Mouse (Mus musculus): Measurements from ENCODE around the gene Sycp2l. TPM values are rescaled to one million over a fixed set of nuclear protein-coding genes. Genes with fewer than 3 reads are reported as not detected.

Sycp2l gene
- polyA plus RNA-seq (2012; rRNA removed) = not detected in 2 replicates

DNA sequence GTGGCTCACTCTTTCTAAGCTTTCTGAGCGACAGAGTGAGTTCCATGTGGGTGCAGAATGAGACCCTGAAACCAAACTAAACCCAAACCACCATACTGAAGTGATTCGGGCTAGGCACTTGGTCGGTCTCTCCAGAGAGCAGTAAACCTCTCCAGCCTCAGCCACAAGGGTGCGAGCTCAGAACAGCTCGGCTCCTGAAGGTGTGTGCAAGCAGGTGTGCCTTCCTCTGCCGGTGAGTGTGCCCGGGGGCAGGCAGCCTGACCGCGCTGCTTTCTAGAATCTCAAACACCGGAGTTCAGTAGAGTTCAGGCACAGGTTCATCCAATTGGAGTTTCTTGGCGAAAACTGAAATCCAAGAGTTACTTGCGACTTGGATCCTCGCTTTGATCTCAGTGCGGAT lies at the start of gene Sycp2l:
TSS of gene Sycp2l (plus strand) at position 368 of the 400 bp plus-strand sequence.
- WGBS = 30% methylated on average over 14 of the region's 14 CpGs
- H3K4me3 ChIP-seq (replicated peaks; ENCODE audit: extremely low read depth, low read depth, low read length) = no peak within 1 kb of the TSS
- TF ChIP-seq CTCF (IDR thresholded peaks at IDR 0.05; ENCODE audit: insufficient read depth, low read length) = no peak
- TF ChIP-seq POLR2A (IDR thresholded peaks at IDR 0.05; ENCODE audit: borderline replicate concordance, extremely low read depth, low read depth, low read length) = no peak

DNA sequence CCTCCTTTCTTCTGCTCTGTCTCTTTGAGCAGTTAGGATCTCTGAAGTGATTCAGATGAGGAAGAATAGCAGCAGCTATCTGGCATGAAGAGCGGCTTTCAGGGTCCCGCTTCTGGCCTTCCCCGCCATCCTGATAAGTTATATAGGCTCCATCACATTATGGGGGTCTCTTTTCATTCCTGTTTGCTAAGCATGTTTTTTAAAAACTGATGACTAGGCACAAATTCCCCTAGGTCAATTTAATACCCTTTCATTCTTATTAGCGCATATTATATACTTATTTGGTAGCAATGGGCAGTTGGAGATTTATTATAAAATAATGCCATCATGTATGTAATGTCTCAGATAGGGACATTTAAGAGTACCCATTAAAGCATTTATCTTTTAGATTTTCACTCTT lies 46.5 kb upstream of the Sycp2l start:
- DNase-seq = no peak
- H3K4me3 ChIP-seq (replicated peaks; ENCODE audit: extremely low read depth, low read depth, low read length) = no peak overlapping the region
- H3K4me1 ChIP-seq (ENCODE audit: control insufficient read depth, insufficient read depth, low read length) = no peaks in the 10 kb centered on the region
- TF ChIP-seq POLR2A (IDR thresholded peaks at IDR 0.05; ENCODE audit: borderline replicate concordance, extremely low read depth, low read depth, low read length) (no peak), CTCF (IDR thresholded peaks at IDR 0.05; ENCODE audit: insufficient read depth, low read length) (no peak)
- WGBS = 96% methylated on average over 4 of the region's 4 CpGs

More for the DNA sequence above, at the start of gene Sycp2l:
- H3K4me1 ChIP-seq (ENCODE audit: control insufficient read depth, insufficient read depth, low read length) = no peaks in the 10 kb centered on the region
- no peak for DNase-seq

DNA sequence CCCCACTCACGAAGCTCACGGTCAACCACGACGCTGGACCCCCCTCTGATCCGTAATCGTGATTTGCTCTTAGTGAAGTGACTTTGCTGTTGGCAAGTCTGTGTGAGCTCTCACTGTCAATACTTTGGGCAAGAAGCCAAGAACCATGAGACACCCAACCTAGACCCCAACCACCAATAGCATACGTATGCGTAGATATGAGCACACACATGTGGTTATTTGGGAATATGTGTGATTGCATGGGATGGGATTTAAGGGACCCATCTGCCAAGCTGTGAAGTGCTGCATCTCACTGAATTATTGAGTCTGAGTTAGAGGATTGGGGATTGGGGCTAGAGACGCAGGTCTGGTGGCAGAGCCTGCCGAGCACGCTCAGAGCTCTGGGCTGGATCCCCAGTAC lies 42.5 kb upstream of the Sycp2l start:
- 84% methylated on average over 11 of the region's 11 CpGs for WGBS
- no peaks in the 10 kb centered on the region for H3K4me1 ChIP-seq (ENCODE audit: control insufficient read depth, insufficient read depth, low read length)
- H3K4me3 ChIP-seq (replicated peaks; ENCODE audit: extremely low read depth, low read depth, low read length) = no peak overlapping the region
- DNase-seq = no peak
- TF ChIP-seq CTCF (IDR thresholded peaks at IDR 0.05; ENCODE audit: insufficient read depth, low read length) = no peak
- no peak for TF ChIP-seq POLR2A (IDR thresholded peaks at IDR 0.05; ENCODE audit: borderline replicate concordance, extremely low read depth, low read depth, low read length)

DNA sequence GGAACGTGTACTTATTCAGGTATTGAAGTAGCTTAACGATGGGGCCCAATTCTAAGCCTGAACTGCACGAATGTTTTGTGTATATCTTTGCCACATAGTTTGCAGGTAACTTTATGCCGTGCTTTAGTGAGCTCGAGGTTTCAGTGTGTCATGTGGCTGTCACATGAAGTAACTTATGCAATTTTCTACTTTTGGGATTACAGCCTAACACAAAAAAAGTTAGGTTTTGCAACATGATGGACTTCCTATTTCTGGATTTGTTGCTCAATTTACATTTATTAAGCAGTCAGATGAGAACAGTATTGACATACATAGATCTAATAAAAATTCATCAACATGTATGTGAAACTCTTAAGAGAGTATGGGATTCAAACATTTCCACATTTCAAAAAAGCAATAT lies 40.3 kb upstream of the Sycp2l start:
- 76% methylated on average over 5 of the region's 5 CpGs for WGBS
- Histone ChIP-seq H3K4me3 (replicated peaks; ENCODE audit: extremely low read depth, low read depth, low read length) (no peak overlapping the region), H3K4me1 (ENCODE audit: control insufficient read depth, insufficient read depth, low read length) (no peaks in the 10 kb centered on the region)
- no peak for DNase-seq
- TF ChIP-seq CTCF (IDR thresholded peaks at IDR 0.05; ENCODE audit: insufficient read depth, low read length) (no peak), POLR2A (IDR thresholded peaks at IDR 0.05; ENCODE audit: borderline replicate concordance, extremely low read depth, low read depth, low read length) (no peak)

DNA sequence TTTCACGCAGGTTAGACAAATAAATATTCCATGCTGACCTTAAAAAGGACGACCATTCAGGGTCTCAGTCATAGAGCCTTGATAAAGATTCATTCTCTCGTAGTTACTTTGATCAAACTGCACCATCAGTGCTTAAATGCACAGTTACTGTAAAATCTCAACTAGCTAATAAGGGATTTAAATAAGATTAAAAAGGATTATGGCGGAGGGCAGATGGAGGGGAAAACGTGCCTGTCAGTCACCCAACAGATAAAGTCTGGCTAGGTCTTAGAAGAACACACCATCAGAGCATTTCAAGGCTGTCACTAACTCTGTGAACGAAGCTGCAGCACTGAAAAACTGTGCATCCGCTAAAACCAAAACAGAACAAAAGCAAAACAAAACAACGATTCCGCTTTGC lies 36.2 kb upstream of the Sycp2l start:
- 66% methylated on average over 9 of the region's 9 CpGs for WGBS
- no peak overlapping the region for H3K4me3 ChIP-seq (replicated peaks; ENCODE audit: extremely low read depth, low read depth, low read length)
- TF ChIP-seq CTCF (IDR thresholded peaks at IDR 0.05; ENCODE audit: insufficient read depth, low read length) = no peak
- TF ChIP-seq POLR2A (IDR thresholded peaks at IDR 0.05; ENCODE audit: borderline replicate concordance, extremely low read depth, low read depth, low read length) = no peak
- no peak for DNase-seq
- no peaks in the 10 kb centered on the region; the same call in 1 of the 2 replicates for H3K4me1 ChIP-seq (ENCODE audit: control insufficient read depth, insufficient read depth, low read length)

DNA sequence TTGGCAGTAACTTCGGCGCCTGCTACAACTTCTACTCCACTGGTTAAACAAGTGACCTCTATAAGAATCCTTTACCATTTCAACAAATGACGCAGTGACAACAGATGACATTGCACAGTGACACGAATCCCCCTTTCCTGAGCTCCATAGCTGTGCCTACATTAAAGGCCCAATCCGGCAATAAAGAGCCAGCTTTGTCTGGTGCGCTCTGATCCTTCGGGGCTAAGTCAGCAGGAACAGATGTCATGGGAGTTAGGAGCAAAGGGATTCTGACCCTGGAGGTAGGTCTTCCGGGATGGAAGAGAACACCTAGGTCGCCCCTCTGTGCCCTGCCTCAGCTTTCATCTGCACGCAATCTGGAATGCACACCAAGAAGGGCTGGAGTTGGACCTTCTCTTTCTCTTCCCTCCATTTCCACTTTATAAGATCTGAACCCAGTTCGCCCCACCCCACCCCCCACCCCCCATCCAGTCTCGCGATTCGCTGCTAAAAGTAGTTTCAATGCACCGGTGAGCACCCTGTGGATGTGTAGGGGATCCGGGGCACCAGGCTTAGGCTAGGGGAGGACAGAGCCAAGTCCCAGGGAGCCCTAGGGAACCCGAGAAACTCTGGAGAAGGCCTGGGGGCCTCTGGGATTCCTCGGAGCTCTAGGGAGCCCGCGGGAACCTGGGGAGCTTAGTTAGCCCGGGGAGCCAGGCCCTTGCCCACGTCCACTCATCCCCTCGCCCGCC lies 35.3 kb upstream of the Sycp2l start:
- DNase-seq = no peak
- Histone ChIP-seq H3K4me1 (ENCODE audit: control insufficient read depth, insufficient read depth, low read length) (no peaks in the 10 kb centered on the region; the same call in 1 of the 2 replicates), H3K4me3 (replicated peaks; ENCODE audit: extremely low read depth, low read depth, low read length) (peak overlapping the region; percentile 16)
- TF ChIP-seq POLR2A (IDR thresholded peaks at IDR 0.05; ENCODE audit: borderline replicate concordance, extremely low read depth, low read depth, low read length) = no peak
- TF ChIP-seq CTCF (IDR thresholded peaks at IDR 0.05; ENCODE audit: insufficient read depth, low read length) = no peak
- 20% methylated on average over 21 of the region's 24 CpGs for WGBS

DNA sequence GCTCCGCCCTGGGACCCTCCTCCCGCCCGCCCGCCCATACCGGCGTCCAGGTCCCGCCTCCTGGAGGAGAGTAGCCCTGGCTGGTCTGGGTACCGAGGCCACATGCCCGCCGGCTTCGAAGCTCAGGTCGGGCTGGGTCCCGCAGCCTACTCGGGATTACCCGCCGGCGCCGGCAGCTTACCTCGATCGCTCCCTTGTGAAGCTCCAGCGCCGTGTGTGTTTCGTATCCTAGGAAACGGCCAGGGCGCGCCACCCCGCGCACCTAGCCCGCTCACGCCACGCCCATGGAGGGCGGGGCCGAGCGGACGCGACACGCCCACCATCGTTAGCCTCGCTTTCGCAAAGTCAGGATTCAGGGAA lies 34.7 kb upstream of the Sycp2l start, which contains the start of gene Mak:
TSS of gene Mak (minus strand) at position 286 of the 360 bp plus-strand sequence.
- TF ChIP-seq POLR2A (IDR thresholded peaks at IDR 0.05; ENCODE audit: borderline replicate concordance, extremely low read depth, low read depth, low read length) (no peak), CTCF (IDR thresholded peaks at IDR 0.05; ENCODE audit: insufficient read depth, low read length) (no peak)
- WGBS = under 1% methylated on average over 39 of the region's 40 CpGs

DNA sequence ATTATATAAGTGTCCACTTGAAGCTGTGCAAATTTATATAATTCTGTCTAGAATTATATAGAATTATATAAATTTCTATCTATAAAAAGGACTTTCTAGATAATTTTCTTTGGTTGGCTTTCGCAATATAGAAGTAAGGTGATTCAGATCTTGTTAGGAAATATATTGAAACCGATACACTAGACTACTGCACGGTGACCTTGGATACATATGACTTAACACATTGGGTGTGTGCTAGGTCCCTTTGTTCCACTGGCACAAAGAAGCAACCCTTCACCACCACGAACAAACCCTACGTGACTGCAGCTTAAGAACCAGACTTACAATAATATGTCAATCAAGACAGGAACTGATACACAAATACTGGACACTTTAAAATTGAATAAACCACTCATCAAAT lies 34.2 kb upstream of the Sycp2l start:
- H3K4me3 ChIP-seq (replicated peaks; ENCODE audit: extremely low read depth, low read depth, low read length) = no peak overlapping the region

More for the DNA sequence above, 34.7 kb upstream of the Sycp2l start, which contains the start of gene Mak:
- peak; percentile 66 for DNase-seq
- Histone ChIP-seq H3K4me1 (ENCODE audit: control insufficient read depth, insufficient read depth, low read length) (no peaks in the 10 kb centered on the region; the same call in 1 of the 2 replicates), H3K4me3 (replicated peaks; ENCODE audit: extremely low read depth, low read depth, low read length) (peak within 1 kb of the TSS; percentile 16)

DNA sequence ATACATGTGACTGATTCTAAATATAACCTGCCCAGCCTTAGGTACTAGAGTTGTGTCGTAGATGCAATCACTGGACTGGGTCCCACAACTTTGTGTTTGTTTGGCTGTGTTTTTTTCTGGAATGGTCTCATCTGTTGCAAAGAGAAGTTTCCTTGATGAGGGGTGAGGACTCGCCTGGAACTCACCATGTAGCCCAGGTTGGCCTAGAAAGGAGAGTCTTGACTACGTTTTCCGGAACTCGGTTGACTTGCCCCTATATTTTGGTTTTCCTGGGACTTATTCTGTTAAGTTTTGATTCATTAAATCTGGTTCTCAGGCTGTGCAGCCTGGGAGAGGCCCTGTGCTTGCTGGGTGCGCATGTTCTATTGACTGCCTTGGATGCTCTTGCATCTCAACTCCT lies 33.4 kb upstream of the Sycp2l start:
- DNase-seq = no peak
- WGBS = 89% methylated on average over 6 of the region's 6 CpGs
- Histone ChIP-seq H3K4me1 (ENCODE audit: control insufficient read depth, insufficient read depth, low read length) (no peaks in the 10 kb centered on the region; the same call in 1 of the 2 replicates), H3K4me3 (replicated peaks; ENCODE audit: extremely low read depth, low read depth, low read length) (no peak overlapping the region)
- no peak for TF ChIP-seq POLR2A (IDR thresholded peaks at IDR 0.05; ENCODE audit: borderline replicate concordance, extremely low read depth, low read depth, low read length)
- TF ChIP-seq CTCF (IDR thresholded peaks at IDR 0.05; ENCODE audit: insufficient read depth, low read length) = no peak

More for the DNA sequence above, 34.2 kb upstream of the Sycp2l start:
- TF ChIP-seq CTCF (IDR thresholded peaks at IDR 0.05; ENCODE audit: insufficient read depth, low read length) (no peak), POLR2A (IDR thresholded peaks at IDR 0.05; ENCODE audit: borderline replicate concordance, extremely low read depth, low read depth, low read length) (no peak)
- WGBS = 49% methylated on average over 5 of the region's 5 CpGs
- no peaks in the 10 kb centered on the region; the same call in 1 of the 2 replicates for H3K4me1 ChIP-seq (ENCODE audit: control insufficient read depth, insufficient read depth, low read length)
- DNase-seq = no peak

DNA sequence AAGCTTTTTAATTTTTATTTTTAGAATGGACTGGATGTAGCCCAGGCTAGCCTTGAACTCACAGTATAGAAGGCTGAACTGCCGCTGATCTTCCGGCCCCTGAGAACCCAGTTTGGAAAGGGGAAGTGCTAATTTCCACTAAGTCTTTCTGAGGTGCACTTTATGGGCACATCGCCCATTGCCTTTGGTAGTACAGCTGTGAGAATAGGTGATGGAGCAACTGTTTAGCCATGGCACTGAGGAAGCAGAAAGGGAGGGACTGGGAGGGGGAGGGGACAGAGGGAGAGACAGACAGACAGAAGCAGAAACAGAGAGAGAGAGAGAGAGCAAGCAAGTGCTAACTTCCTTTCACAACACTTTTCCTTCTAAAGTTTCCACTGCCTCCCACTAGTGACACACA lies 29.6 kb upstream of the Sycp2l start:
- 75% methylated on average over 3 of the region's 3 CpGs for WGBS
- H3K4me3 ChIP-seq (replicated peaks; ENCODE audit: extremely low read depth, low read depth, low read length) = no peak overlapping the region
- no peak for DNase-seq

More for the DNA sequence above, 29.6 kb upstream of the Sycp2l start:
- no peak for TF ChIP-seq POLR2A (IDR thresholded peaks at IDR 0.05; ENCODE audit: borderline replicate concordance, extremely low read depth, low read depth, low read length)
- TF ChIP-seq CTCF (IDR thresholded peaks at IDR 0.05; ENCODE audit: insufficient read depth, low read length) = no peak
- H3K4me1 ChIP-seq (ENCODE audit: control insufficient read depth, insufficient read depth, low read length) = no peaks in the 10 kb centered on the region; the same call in 1 of the 2 replicates

Measured in lung, adult 2 months (tissue).